Mouse (Mus musculus) kidney, postnatal 4 days (tissue): Measurements from ENCODE around the gene Gm765.

Experiments
- DNase-seq, 2 experiments: peaks; one replicate each; pipeline ENCODE4 v3.0.0; 2021; ENCODE audit warnings: mixed read lengths in 2 of 2

Gene Gm765

GRCm38 (mm10) chr6:98210237-98210636, 132.3 kb downstream of the Gm765 start:
- DNase-seq: no peak

- no peak for DNase-seq
Measured at GRCm38 (mm10) chr6:98208051-98208450, 134.5 kb downstream of the Gm765 start.

GRCm38 (mm10) chr6:98198706-98199105, 143.8 kb downstream of the Gm765 start:
- DNase-seq: peak; percentile 11 to 15

- DNase-seq: no peak
Measured at GRCm38 (mm10) chr6:98190745-98191442, 151.7 kb downstream of the Gm765 start.
